Mouse (Mus musculus) Muller cell, postnatal 12 days (primary cell): ENCODE results near the gene Oprd1.

Experiments used
- DNase-seq: peaks from one replicate; pipeline ENCODE4 v3.0.0-alpha.2; 2015; ENCODE audit errors: inconsistent ontology term

The Oprd1 gene

DNA sequence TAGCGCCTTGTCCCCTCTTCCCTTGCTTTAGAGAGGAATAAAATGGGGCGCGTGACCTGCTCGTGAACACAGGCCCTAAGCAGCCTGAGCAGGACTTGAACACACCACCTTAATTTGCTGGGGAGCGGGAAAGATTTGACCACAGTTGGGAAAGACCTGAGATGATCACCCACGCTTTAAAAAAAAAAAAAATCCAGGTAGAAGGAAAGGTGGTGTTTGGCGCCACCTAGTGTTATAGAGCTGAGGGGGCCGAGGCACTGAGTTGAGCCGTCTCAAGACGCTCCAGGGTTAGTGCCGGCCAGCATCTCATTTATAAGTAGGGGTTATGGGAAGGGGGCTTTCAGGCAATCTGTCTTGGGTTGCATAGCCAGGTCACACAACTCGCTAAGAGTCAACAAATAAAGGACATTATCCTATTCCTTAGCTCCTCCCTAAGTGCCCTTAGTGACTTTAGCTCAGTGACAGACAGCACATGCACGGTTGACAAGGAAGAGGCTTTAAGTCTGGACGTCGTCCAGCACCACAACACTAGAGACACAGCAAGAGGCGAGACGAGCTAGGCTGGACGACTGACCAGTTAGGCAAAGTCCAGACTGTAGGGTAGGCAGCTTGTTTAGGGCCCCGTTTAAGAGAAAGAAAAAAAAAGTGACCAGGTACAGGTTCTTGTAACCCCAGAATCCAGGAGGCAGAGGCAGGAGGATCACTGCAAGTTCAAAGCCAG is 64.6 kb downstream of the Oprd1 start:
- DNase-seq: peak; percentile 29

DNA sequence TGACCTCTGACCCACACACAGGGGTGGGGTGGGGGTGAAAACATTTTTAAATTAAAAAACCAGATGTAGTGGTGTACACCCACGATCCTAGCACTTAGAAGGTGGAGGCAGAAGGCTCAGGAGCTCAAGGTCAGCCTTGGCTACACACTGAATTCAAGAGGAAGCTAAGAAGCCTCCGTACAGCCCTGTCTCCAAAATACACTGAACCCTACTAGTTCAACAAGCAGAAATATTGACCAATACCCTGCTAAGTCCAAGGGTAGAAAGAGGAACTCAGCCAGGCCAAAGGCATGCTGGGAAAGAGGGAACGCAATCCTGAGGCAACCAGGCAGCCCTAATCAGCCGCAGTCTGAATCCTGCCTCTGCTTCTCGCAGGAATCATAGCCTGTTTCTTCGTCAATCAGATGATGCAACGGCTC is 66.0 kb downstream of the Oprd1 start:
- DNase-seq: no peak

DNA sequence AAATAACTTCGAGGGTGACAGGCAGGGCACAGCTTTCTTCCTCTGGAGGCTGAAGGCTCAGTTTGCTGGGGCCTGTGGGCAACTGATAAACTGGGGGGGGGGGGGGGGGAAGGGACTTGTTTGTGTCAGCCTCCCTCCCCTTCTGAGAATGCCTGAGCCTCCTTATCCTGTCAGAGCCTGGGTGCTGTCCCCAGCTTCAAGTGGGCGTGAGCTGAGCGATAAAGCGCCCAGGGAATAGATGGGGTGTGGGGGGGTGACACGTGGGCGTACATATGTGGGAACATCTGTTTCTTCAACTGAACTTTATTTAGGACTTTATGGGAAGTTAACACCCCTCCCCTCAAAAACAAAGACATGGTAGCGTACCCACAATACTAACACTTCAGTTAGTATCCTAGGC is 66.8 kb downstream of the Oprd1 start:
- DNase-seq: no peak

DNA sequence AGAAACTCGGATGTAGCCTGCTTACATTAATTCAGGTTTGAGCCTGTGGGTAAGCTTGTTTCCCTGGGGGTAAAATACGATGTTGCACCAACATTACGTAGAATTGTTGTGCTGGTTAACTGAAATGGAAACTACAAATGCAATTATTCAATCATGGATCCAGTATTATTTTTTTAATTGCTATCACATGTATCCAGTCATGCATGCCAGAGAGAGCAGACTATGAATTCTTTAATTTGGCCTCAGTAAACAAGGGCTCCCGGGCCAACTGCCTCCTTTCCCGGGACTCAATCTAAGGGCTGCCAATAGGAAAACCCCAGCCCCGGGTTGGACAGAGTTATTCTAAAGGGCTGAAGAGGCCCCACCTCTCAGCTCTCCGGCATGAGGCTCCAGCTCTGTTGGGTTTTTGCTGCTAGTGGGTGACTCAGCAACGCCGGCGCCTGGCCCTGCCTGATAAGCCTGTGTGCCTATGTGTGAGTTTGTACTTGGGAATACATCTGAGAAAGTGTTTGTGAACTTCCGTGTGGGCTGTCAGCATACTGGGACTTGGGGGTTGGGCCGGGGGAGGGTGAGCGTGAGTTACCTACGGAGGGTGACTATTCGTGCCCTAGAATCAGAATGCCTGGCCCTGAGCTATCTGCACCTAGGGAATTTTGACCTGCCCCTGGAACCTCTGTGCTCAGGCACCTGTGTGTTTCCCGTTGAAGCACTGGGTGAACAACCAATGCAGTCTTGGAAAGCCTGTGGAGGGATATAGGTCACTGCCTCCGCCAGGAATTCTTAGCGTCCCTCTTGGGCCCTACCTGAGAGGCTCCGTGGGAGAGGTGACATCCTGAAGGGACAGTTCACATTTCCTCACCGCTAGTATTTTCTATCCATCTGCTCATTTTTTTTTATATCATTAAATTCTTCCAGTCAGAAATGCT is 67.5 kb downstream of the Oprd1 start:
- peak; percentile 88 for DNase-seq

DNA sequence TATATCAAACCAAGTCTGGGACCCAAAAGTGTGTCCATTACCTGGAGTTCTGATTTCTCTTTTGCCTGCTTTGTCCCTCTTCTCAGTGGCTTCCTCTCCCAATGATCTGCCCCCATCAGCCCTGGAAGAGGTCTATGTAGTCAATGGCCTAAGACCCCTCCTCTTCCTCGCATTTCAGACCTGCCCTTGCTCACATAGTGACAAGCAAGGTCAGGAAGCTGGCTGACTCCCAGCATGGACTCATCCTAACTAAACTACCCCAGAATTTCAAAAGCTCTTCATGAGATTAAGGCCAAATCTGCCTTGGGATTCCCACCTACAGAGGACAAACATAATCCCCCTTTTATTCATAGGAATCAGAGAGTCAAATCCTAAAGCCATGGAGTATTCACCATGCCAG is 68.5 kb downstream of the Oprd1 start:
- no peak for DNase-seq

DNA sequence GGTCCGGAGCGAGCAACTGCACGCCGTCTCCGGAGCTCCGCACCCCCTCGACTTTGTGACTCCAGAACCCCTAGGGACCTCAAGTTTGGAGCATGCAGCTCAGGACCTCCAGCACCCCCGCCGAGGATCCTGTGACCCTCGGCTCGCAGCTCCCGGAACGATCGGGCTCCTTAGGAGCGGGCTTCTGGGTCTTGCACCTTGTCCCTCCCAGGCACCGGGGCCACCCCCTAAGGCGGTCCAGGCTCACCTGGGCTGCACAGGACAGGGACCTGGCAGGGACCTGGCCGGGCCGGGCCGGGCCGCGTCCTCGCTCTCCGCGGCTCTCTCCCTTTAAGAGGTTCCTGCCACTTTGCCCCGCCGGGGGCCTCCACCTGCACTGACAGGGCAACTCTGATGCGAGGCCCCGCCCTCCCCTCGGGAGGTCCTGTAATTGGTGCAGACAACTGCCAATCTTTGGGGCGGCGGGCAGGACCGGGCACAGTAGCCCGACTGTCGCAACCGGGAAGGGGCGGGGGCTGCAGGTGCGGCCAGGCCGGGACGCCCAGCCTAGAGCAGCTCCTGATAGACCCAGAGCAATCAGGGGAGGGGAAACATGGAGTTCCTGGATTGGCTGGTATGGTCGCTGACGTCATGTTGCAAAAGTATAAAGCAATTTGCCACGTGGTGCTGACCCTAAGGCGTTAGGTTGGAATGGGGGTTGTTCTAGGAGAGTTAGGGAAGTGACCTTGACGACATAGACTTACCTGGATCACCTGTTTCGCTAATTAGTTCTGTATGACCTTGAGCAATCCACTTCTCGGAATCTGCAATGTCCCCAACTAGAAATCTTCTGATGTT is 69.1 kb downstream of the Oprd1 start, which contains the start of gene Epb41:
Gene Epb41, minus strand, starts transcription at position 389 of the 837 bp plus-strand sequence.
- peak; percentile 99 for DNase-seq

DNA sequence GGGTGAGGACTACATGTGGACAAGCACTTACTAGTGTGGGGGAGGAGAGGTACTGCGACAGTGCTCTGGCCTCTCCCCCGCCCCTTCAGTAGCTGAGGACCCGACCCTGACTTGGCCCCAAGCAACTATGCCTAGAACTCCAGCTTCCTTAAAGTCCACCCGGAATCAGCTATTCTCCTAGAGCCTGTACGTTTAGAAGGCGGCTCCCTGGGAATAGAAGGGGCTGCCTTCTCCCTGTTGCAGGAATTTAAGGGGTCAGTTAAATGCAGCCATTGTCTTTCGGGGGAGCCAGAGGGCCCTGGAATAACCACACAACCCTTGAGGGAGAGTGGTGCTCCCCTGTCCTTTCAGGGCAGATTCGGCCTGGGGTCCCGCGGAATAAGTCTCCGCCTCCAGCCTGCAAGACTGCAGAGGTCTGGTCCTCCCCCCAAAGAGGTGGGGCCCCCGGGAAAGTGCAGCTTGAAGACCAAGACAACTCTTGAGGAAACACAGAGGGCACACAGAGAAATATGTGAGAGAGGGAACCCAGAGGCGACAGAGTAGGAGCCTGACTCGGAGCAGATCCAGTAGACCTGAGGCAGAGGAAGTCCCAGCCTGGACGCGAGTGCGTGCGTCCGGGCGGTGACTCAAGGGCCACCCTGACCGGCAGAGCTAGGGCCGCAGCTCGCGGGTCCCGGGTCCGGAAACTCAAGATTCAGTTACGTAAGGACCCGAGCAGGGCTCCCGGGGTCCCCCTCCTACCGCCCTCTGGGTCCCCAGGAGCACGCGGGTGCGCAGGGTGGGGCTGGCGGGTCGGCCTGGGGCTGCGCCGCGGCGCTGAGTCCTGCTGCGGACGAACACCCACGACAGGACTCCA is 70.0 kb downstream of the Oprd1 start, which contains the start of gene Gm10300:
Gene Gm10300, plus strand, starts transcription at position 621 of the 856 bp plus-strand sequence.
- peak; percentile 63 for DNase-seq

DNA sequence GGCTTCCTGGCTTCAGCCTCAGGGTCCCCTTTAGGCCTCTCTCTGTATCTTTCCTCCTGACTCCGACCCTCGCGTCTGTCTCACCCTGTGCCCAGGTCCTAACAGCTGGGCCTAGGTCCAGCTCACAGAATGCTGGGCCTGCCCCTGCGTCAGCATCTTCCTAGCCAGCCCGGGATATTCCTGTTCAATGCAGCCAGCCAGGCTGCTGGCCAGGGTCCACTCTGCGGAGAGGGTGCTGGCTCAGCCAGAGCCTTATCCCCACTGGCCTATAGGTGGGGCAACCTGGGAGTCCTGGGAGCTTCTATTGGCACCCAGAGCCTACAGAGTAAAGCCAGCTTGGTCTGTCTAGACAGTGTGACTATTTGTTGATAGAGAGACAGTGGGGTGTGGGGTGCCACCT is 71.3 kb downstream of the Oprd1 start:
- DNase-seq: no peak

DNA sequence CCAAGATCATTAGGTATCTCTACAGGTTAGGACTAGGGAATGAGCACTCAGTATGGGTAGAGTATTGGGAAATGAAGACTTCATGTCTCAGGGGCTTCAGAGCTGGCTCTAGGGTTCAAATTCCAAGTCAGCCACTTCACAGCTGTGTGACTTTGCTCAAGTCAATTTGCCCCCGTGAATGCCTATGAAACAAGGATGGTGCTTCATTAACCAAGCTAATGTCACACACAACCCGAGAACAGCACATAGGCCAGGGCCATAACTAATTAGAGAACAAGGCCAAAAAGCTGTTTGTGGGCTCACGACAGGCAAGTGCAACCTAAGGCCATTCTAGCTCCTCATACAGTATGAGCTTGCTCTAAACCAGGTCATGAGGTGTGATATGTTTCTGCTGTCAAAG is 72.1 kb downstream of the Oprd1 start:
- DNase-seq: no peak

DNA sequence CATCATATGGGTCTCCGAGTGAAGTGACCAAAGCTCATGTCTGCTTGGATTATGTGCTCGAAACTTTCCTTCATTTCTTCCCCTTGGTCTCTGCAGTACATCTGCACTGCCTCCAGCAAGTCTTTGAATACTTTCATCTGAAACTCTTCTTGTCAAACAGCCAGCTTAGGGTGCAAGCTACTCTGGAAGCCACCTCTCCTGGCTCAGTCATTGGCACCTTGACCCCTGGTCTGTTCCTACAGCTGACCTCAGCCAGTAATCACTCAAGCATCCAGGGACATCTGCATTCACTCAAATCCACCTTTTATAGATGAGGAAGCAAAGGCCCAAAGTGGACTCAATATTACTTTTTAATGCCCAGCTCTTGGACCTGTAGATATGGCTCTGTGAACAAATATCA is 72.6 kb downstream of the Oprd1 start:
- DNase-seq: no peak

DNA sequence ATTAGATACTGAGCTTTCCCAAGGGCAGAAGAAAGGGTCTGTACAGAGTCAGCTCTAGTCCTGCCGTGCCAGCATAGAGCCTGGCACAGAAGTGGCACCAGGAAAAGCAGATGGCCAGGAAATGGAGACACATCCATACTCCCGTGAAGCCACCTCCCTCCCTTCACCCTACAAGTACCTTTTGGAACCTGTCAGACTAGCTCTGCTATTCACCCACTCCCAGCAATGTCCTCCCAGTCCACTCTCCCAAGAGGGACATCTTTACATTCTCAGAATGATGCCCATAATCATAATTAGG is 76.4 kb downstream of the Oprd1 start:
- no peak for DNase-seq

DNA sequence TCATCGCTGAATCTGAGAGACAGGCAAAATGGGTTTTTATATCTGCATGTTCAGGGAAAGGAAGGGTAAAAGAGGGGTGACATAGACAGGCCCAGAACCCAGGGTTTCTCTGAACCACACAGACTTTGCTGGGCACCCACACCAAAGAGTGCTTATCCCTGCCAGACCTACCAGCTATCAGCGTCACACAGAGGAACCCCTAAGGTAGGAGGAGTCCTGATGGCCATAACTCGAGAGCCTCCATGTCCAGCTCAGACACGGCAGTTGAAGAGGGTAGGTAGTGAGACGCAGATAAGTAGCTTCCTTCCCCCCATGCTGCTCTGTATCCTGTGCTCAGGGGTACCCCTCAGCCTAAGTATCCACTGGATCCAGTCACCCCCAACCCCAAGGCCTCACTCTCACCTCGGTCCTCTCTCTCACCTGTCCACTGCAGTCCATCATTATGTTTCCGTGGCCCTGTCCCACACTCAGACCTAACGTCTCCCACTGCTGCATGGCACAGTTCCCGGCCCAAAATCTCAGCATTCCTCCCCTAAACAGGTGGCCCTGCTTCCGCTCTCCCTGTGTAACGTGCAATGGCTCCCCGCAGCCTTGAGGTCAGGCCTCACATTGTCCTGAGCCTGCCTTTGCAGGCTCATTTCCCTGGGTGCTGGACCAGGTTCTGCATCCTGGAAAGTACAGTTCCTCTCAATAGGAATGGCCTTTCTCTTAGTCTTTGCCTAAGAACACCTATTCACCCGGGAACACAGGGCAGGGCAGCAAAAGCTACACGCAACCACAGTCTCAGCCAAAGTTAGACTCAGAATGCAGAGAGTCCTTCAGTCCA is 77.0 kb downstream of the Oprd1 start:
- DNase-seq: no peak

DNA sequence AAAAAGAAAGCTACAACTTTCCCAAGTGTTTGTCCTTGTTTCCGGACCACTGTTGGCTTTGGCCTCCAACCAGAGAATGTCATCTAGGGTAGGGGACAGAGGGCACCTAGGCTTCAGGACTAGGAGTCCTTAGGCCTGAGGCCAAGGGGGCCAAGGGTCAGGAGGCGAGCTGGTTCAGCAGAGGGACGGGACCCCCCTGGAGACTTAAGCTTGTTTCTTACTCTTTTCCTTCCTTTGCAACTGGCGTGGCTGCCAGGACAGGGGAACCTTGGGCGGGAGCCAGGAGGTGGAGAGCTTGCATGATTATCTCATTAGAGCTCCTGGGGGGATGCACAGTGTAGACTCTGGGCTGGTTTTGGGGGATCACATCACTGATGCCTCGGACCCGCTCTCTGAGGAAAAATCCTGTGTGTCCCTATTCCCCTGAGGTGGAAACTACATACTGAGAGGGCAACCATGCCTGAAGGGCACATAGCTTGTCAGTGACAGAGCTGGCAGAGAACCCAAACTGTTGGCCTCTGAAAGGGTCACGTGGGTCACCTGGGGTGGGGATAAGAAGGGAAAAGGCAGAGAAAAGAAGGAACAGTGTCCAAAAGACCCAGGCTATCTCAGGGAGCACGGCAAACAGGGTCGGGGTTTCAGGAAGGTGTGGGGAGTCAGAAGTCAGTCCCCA is 78.0 kb downstream of the Oprd1 start:
- peak; percentile 78 for DNase-seq

DNA sequence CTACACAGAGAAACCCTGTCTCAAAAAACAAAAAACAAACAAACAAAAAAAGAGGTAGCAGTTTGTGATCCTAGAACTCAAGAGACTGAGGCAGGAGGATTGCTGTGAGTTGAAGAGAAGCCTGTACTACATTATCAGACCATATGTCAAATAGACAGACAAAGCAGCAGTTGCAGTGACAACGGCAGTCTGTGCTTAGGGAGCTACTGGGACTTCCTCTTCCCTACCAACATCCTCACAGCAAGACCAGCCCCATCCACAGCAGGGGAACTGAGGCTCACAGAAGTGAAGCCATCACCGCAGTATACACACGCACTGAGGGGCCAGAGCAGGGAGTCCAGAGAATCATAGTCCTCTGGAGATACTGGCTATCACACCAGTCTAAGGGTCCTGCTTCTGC is 78.7 kb downstream of the Oprd1 start:
- DNase-seq: no peak

DNA sequence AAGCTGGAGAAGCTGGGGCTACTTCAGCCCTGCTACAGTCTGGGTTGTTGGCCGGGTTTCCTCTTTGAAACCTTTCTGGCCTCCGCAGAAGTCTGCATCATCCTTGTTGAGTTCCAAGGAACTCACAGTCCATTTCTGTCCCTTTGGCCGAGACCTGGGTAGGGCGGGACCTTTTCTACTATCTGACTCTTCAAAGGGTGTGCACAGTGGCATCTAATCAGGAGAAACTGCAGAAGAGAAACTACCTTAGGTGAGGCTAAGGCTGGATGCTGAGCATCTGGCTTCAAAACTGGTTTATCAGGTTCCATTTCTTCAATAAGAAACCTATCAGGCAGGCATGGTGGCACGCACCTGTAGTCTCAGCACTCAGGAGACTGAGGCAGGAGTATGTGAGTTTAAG is 79.7 kb downstream of the Oprd1 start:
- no peak for DNase-seq

DNA sequence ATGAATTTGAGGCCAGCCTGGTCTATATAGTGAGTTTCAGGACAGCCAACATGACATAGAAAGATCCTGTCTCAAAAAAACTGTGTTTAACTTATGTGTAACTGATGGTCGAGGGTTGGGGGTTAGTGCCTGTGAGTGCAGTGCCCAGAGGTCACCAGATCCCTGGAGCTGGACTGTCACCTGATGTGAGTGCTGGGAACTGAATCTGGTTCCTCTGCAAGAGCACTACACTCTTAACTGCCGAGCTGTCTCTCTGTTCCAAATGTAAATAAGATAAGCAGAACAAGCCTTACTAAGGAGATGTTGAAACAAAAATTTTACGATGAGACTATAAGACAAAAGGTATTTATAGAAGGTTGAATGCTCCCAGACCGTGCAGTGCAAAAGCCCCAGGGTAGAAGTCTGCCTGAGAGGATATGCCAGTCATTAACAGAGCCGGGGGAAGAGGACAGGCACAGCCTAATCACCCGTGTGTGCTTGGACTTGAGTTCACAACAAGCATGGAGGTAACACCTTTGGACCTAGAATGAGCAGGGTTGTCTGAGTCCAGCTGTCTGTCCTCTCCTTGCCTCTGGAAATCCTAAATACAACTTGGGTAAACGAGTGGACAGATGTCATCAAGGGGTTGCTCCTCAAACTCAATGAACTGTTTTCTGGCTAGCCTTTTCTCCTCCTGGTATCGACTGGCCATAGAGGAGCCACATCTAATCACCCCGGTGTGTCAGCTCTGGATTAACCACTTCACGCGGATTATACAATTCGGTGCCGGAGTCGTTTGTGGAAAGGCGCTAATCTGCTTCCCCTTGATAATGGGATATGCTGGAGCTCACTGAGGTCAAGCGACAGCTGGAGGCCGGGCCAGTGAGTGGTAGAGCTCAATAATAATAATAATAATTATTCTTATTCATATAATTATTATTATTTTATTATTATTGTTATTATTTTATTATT is 81.1 kb downstream of the Oprd1 start:
- no peak for DNase-seq

DNA sequence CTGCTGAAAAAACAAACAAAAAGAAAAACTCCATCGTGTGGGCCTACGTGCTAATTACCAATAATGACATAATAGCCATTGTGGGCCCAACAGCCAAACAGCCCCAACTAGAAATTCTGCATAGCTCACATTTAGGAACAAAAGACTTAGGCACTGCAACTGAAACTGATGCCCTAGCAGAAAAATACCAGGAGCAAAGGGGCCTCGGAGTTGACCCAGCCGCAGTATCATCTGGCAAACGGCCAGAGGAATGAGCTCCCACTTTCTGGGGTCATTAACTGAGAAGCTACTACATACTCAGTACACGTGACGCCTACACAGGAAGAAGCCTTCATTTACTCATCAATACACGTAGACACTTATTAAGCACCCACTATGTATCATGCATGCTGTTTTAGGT is 82.0 kb downstream of the Oprd1 start:
- no peak for DNase-seq
